ENCODE assay signal across 8 mouse cellular contexts in the genomic region with DNA sequence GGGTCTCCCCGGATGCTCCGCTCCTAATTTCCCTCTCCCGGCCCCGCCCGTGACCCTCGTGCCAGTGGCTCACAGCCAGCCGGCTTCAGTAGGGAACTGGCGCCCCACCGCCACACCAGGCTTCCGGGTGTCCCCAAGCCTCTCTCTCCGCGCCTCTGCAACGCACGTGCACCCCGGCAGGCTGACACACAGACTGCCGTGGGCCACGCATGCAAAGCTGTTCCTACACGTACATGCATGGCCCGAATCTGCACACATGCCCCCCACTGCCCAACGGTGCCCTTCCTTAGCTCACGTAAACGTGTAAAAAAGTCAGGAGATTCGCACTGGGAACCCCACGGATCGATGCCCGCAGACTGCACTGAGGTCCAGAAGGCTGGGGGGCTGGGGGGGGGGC. TPM values are rescaled to one million over a fixed set of nuclear protein-coding genes. Genes with fewer than 3 reads are reported as not detected.
DNase-seq lines count a peak whose midpoint lies in the region; ATAC-seq and TF ChIP-seq lines count a peak whose summit lies in the region.

No protein-coding gene starts in this region.

- peaks cover 15% of the 10 kb centered on the region for H3K27me3 ChIP-seq in G1E (ENCODE audit: insufficient read depth, low read length)
- H3K27me3 ChIP-seq in hindbrain, embryonic 12.5 days = peaks cover 38% of the 10 kb centered on the region

- intact Hi-C loops in left cerebral cortex, adult 2 months (cut with DNase I) = no loop called here

- H3K4me3 ChIP-seq in G1E (ENCODE audit: low read depth, low read length) (peak overlapping the region; percentile 91), macrophage (ENCODE audit: inconsistent target) (peak overlapping the region; percentile 75)
- H3K4me3 ChIP-seq in hindbrain, embryonic 12.5 days = peak overlapping the region; percentile 67
- peak overlapping the region; percentile 82 for H3K4me3 ChIP-seq in left cerebral cortex, adult 2 months

- H3K4me2 ChIP-seq in hindbrain, embryonic 12.5 days (replicated peaks) = peak overlapping the region; percentile 91

- H3K79me2 ChIP-seq in macrophage (ENCODE audit: inconsistent target) = peaks cover 55% of the 10 kb centered on the region

- no peaks in the 10 kb centered on the region for H3K9me3 ChIP-seq in G1E (replicated peaks)
- H3K9me3 ChIP-seq in hindbrain, embryonic 12.5 days (replicated peaks) = no peaks in the 10 kb centered on the region

- H3K36me3 ChIP-seq in G1E (replicated peaks) (peaks cover 49% of the 10 kb centered on the region), macrophage (ENCODE audit: inconsistent target) (peaks cover 25% of the 10 kb centered on the region)
- H3K36me3 ChIP-seq in hindbrain, embryonic 12.5 days = peaks cover 14% of the 10 kb centered on the region

- H3K4me1 ChIP-seq in G1E (ENCODE audit: insufficient read depth, low read depth, low read length) = peaks cover 64% of the 10 kb centered on the region
- peaks cover 30% of the 10 kb centered on the region for H3K4me1 ChIP-seq in hindbrain, embryonic 12.5 days

- no peak for TF ChIP-seq CTCF in G1E (IDR thresholded peaks at IDR 0.05; ENCODE audit: low read depth, low read length)
- no peak; the same call in 1 of the 2 replicates for TF ChIP-seq CTCF in left cerebral cortex, adult 2 months (IDR thresholded peaks at IDR 0.05)

- H3K9ac ChIP-seq in hindbrain, embryonic 12.5 days = peak overlapping the region; percentile 77

- peak; percentile 78 for DNase-seq in G1E (ENCODE audit: low spot score)
- DNase-seq in c-Kit-positive CD71-positive TER-119-negative erythroid progenitor cells, embryonic 14.5 days (ENCODE audit: low read depth) = peak; percentile 15
- peak; percentile 20 to 36 for DNase-seq in frontal cortex, postnatal 25 days (ENCODE audit: low spot score in 2 of 2)
- peak; percentile 46 to 48 for DNase-seq in left cerebral cortex, adult 2 months (ENCODE audit: extremely low spot score in 1 of 2, low spot score in 2 of 2)
- peak; percentile 70 for DNase-seq in right cerebral cortex, postnatal 14 days
- peak; percentile 52 to 66 for DNase-seq in urinary bladder, postnatal 36 days (ENCODE audit: low spot score in 2 of 2)

- WGBS in hindbrain, embryonic 12.5 days = under 1% methylated on average over 26 of the region's 26 CpGs
- 0% methylated on average over 26 of the region's 26 CpGs for WGBS in macrophage (ENCODE audit: missing documents)

- no peak overlapping the region for H3K27ac ChIP-seq in hindbrain, embryonic 12.5 days
- peak overlapping the region; percentile 87 for H3K27ac ChIP-seq in left cerebral cortex, adult 2 months
- peak overlapping the region; percentile 85 for H3K27ac ChIP-seq in macrophage

- ATAC-seq in G1E (ENCODE audit: extremely low read depth, insufficient number of reproducible peaks, low FRiP score, poor library complexity, severe bottlenecking) = no peak
- 0 out of 2 replicates have a peak, but pooled peaks have one; percentile 22 for ATAC-seq in hindbrain, embryonic 12.5 days (ENCODE audit: low FRiP score)

RNA-seq across cellular contexts. Expression of gene 1700017B05Rik, which starts 0.9 kb away (rescaled TPM):
- 88.1 and 99.3 TPM in 2 replicates for total RNA-seq in G1E (2014; fragmentation: Nextera tagmentation)
- total RNA-seq in G1E (2017) = 20.1 and 21.1 TPM in 2 replicates
- polyA plus RNA-seq in G1E (2012) = 154 and 169 TPM in 2 replicates
- polyA plus RNA-seq in hindbrain, embryonic 12.5 days (2016; fragmentation: Nextera tagmentation; extraction: Ambion mirVana) = 8.1 TPM in 2 replicates
- total RNA-seq in left cerebral cortex, adult 2 months (2021) = 10 to 100 TPM; 18.5 to 20.1 TPM
- total RNA-seq in macrophage (2018; cell fraction: chromatin; rRNA removed) = 10 to 100 TPM in 25 of 26 experiments, 1 to 10 TPM in 1; 9.0 to 72.2 (median 30.8) TPM
- 10 to 100 TPM; 11.1 to 49.5 (median 21.7) TPM for total RNA-seq in macrophage (2018; cell fraction: cytosol; rRNA removed)
- 10 to 100 TPM; 12.8 to 74.9 (median 31.7) TPM for total RNA-seq in macrophage (2018; cell fraction: nucleus; rRNA removed)
- polyA plus RNA-seq in macrophage (2018) = 20.1 to 60.1 TPM (median 39.1 TPM) in 3 replicates

RNA-seq across cellular contexts. Expression of gene Trcg1, which starts 25.2 kb away (rescaled TPM):
- not detected in 2 replicates for total RNA-seq in G1E (2014; fragmentation: Nextera tagmentation)
- 0.16 TPM in 1 of 2 replicates, not detected in the other for total RNA-seq in G1E (2017)
- not detected in 2 replicates for polyA plus RNA-seq in G1E (2012)
- not detected in 2 replicates for polyA plus RNA-seq in hindbrain, embryonic 12.5 days (2016; fragmentation: Nextera tagmentation; extraction: Ambion mirVana)
- not detected for total RNA-seq in left cerebral cortex, adult 2 months (2021)
- not detected for total RNA-seq in macrophage (2018; cell fraction: chromatin; rRNA removed)
- total RNA-seq in macrophage (2018; cell fraction: cytosol; rRNA removed) = not detected
- not detected for total RNA-seq in macrophage (2018; cell fraction: nucleus; rRNA removed)
- not detected in 3 replicates for polyA plus RNA-seq in macrophage (2018)

Comparison
In these comparisons a context has a peak if more than half of its experiments do, and no peak if none do; other contexts are left out.
1. DNase-seq: peak in every context shown above with its lines; median percentile 78 in G1E; 70 in right cerebral cortex, postnatal 14 days; 59 in urinary bladder, postnatal 36 days; 47 in left cerebral cortex, adult 2 months; 28 in frontal cortex, postnatal 25 days; 15 in c-Kit-positive CD71-positive TER-119-negative erythroid progenitor cells, embryonic 14.5 days.